Mouse (Mus musculus): Measurements from ENCODE around the gene Npas2. TPM values are rescaled to one million over a fixed set of nuclear protein-coding genes. Genes with fewer than 3 reads are reported as not detected.

Npas2 gene
- total RNA-seq, 2 experiments from 2014 or later, result not detected

DNA sequence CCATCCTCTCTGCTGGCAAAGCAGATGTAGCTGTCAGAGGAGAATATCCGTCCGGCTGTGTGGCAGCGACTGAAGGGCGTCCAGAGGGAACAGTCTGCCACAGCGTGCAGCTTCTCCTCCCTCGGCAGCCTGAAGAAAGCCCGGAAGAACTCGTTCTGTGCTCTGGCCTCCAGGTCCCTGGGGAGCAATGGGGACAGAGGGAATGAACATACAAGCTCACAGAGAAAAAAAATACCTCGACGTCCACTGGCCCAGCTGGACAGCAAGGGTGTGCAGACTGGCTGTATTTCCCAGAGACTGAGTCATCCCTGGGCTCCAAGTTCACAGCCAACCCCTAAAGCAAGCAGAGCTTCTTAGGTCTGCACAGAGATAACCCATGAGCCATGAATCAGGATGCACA lies 200.6 kb downstream of the Npas2 start:
- ATAC-seq (replicated peaks; ENCODE audit: low FRiP score, poor library complexity, severe bottlenecking), result no peak

DNA sequence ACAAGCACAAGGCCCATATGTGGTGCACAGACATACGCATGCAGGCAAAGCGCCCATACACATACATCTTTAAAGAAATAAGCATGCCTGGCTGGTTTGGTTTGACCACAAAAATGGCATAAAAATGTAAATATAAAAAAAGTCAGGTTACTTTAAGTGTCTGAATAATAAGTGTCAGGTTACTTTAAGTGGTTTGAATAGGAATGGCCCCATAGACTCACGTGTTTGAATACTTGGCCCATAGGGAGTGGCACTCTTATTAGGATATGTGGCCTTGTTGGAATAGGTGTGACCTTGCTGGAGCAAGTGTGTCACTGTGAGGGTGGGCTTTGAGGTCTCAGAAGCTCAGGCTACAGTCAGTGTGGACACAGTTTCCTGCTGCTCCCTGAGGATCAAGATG lies 201.1 kb downstream of the Npas2 start:
- no peak for ATAC-seq (replicated peaks; ENCODE audit: low FRiP score, poor library complexity, severe bottlenecking)

DNA sequence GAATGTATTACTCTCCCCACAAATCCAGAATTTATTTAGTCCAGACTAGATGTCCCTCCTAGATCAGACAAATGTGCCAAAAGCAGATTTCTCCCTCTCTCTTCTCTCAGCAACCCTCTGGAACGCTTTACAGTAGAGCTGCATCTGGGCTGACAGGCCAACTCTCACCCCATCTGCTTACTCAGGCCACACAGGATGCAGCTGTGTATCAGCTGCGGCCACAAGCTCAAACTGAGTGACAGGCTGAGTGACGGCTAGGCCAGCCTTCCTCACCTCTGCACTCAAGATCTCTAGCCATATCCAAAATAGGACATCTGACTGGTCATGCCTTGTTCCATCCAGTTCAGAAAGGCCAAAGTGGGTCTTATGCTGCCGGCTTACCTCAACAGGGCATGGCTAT lies 202.8 kb downstream of the Npas2 start:
- no peak for ATAC-seq (replicated peaks; ENCODE audit: low FRiP score, poor library complexity, severe bottlenecking)

DNA sequence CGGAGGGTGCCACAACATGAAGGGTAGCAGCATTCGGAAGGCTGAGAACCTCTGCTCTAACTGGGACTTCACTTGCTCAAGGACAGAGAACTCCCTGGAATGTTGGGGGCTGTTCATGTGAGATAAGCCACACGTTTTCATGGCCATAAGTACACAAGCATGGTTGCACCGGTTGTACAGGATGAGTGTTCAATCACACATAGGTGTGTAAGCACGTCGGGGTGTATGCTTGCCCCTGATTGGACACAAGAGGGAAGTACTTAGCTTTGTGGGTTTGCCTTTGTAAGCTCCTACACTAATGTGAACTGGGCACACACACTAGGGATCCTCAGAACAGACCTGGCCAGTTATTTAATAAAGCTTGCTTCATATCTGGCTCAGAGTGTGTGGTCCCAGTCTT lies 204.8 kb downstream of the Npas2 start:
- no peak for ATAC-seq (replicated peaks; ENCODE audit: low FRiP score, poor library complexity, severe bottlenecking)

DNA sequence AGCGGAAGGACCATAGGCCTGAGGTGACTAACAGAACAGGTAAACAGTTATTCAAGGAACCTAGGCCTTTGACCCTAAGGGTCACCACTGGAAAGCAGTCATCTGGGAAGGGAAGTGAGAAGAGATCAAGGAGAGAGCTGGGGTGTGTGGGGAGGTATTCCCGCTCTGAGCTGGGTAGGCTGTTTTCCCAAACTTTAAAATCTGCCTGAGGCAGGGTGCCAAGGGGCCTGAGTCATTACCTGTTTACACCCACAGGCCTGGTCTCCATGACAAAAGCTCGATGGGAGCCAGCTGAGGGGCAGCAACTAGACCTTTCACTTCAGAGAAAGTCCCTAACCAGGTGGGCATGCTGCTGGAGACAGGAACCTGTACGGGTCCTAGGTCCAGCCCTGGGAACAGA lies 205.7 kb downstream of the Npas2 start:
- no peak for ATAC-seq (replicated peaks; ENCODE audit: low FRiP score, poor library complexity, severe bottlenecking)

DNA sequence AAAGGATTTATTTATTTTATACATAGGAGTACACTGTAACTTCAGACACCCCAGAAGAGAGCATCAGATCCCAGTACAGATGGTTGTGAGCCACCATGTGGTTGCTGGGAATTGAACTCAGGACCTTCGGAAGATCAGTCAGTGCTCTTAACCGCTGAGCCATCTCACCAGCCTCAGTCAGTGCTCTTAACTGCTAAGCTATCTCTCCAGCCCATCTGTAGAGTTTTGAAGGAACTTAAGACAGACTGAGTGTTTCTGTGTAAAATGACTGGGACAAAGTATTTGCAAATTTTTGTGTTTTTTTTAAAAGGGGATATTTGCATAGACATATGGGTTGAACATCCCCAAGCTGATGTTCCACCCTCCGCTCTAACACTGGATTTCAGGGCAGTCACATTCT lies 206.6 kb downstream of the Npas2 start:
- ATAC-seq (replicated peaks; ENCODE audit: low FRiP score, poor library complexity, severe bottlenecking), result no peak

DNA sequence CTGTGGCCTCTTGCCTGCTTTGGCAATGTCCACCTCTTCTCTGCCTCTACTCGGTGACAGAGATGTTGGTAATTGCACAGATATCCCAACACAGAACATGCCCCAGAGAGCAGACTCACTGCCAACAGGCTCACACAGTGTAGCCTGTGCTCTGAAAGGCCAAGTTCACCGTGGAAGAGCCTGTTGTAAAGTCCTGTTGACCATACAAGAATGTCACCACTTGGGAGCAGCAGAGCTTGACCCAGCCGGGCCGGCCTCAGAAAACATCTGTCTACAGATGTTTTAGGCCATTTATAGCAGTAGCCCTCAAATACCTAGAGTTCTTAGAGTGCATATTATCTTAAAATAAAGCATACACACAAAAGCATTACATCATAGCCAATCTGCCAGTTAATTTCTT lies 213.6 kb downstream of the Npas2 start:
- no peak for ATAC-seq (replicated peaks; ENCODE audit: low FRiP score, poor library complexity, severe bottlenecking)

DNA sequence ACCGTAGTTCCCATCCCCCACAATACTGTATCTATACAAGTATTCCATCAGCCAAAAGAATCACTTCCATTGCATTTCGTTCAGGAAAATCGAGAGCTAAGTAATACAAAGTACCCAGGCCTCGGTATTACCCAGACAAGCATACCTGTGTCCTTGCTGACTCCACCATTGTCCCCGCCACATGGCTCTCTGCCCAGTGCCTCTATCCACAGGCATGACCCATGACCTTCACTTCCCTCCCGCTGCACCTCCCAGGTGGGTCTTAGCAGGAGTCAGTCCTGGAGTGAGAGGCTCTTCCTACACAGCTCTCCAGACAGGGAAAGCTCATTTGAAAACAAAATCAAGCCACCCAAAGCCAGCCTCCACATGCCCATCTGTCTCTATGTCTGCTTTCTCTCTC lies 214.6 kb downstream of the Npas2 start:
- no peak for ATAC-seq (replicated peaks; ENCODE audit: low FRiP score, poor library complexity, severe bottlenecking)

DNA sequence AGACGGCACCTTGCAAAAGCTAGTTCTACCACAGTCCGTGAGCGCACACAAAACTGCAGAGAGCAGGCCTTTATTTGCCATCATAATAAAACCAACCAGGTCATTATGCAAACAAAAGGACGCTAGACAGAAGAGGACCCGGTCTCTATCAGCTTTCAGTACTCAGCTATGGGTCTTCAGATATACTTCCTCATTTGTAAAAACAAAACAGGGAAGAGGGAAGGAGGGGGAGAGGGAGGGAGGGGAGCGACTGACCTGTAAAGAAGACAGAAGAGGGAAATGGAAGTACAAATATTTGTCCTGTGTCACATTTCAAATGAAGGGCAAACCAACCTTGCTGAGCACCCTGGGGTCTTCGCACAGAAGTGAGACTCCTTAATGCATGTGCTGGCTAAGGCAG lies 215.1 kb downstream of the Npas2 start:
- ATAC-seq (replicated peaks; ENCODE audit: low FRiP score, poor library complexity, severe bottlenecking), result no peak

DNA sequence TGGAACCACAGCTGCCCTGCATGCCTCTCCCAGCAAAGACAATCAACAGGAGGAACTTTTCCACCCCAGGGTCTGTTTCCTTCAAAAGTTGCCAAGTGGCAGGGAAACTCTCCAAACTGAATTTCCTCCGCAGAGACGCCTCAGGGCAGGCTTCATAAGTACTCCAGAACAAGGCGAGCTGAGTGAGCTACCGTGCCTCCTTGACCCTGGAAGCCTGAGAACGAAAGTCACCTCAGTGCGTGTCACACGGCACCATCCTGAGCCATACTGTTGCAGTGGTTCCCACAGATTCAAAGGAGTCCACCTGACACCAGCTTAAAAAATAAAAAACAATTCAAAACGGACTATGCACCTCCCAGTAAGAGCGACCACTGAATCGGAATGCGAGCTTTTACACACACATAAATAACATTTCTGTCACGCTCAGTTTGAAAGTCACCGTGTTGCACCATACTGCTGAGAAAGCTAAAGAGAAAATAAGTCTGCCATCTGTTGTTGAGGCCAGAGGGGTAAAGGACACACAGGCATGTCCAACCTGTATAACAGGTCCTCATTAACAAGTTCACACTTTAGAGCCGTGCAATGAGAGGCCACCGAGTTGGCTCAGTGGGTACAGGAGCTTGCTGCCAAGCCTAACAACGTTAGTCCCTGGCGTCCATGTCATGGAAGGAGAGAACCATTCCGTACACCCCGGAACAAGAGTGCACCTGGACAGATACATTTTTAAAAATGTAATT lies 216.7 kb downstream of the Npas2 start:
- ATAC-seq (replicated peaks; ENCODE audit: low FRiP score, poor library complexity, severe bottlenecking), result no peak

Other genes with a start within 250 kb of the Npas2 start
- gene Pdcl3, start 208.1 kb upstream of the Npas2 start, total RNA-seq (2015; ENCODE audit: low replicate concordance), result 4.3 and 11.3 TPM in 2 replicates
- 9.1 and 18.5 TPM in 2 replicates for gene Pdcl3, start 208.1 kb upstream of the Npas2 start, total RNA-seq (2017; ENCODE audit: low replicate concordance)
- gene Rpl31, start 174.1 kb downstream of the Npas2 start, total RNA-seq (2015; ENCODE audit: low replicate concordance), result 594 and 705 TPM in 2 replicates
- 131 and 152 TPM in 2 replicates for gene Rpl31, start 174.1 kb downstream of the Npas2 start, total RNA-seq (2017; ENCODE audit: low replicate concordance)

Data from erythroid progenitor cell, adult 5-6 weeks (primary cell).